Mouse (Mus musculus): ENCODE data around the gene Rhbdd3. TPM values are rescaled to one million over a fixed set of nuclear protein-coding genes. Genes with fewer than 3 reads are reported as not detected.
A peak's percentile ranks its signal among the peaks of the same experiment; 100 is the strongest.

The Rhbdd3 gene
- polyA plus RNA-seq, 1 experiment from 2014 or later, result 26.5 TPM

DNA sequence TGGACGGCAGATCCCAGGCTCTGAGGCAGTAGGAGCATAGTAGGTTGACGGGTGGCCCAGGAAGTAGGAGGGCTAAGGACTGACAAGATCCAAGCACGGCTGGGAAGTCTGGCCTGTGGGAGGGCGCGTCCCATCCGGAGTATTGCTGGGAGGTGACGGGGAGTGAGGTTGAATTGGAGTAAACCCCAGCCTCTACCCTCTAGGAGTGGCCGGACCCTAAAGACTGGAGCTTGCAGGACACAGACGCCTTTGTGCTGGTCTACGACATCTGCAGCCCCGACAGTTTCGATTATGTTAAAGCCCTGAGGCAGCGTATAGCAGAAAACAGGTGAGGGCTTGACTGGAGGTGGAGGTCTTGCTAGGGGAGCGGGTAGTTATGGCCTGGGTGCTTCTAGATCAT lies 39.5 kb upstream of the Rhbdd3 start:
- no peak overlapping the region for H3K27ac ChIP-seq (ENCODE audit: poor library complexity, severe bottlenecking)
- H3K9me3 ChIP-seq (replicated peaks), result no peaks in the 10 kb centered on the region
- no peak overlapping the region for H3K4me2 ChIP-seq
- H3K4me3 ChIP-seq, result peak overlapping the region; percentile 8
- H3K27me3 ChIP-seq (replicated peaks), result peaks cover 91% of the 10 kb centered on the region
- WGBS, result 29% methylated on average over 14 of the region's 14 CpGs
- ATAC-seq (ENCODE audit: insufficient number of reproducible peaks, low FRiP score), result no peak
- peaks cover 63% of the 10 kb centered on the region for H3K4me1 ChIP-seq (replicated peaks)
- H3K9ac ChIP-seq, result no peak overlapping the region
- H3K36me3 ChIP-seq, result 0 out of 2 replicates have a peak, but pooled peaks cover 8% of the 10 kb centered on the region

GRCm38 (mm10) chr11:5059704-5060156 lies 39.0 kb upstream of the Rhbdd3 start:
- Histone ChIP-seq H3K36me3 (0 out of 2 replicates have a peak, but pooled peaks cover 8% of the 10 kb centered on the region), H3K4me1 (replicated peaks) (peaks cover 68% of the 10 kb centered on the region), H3K4me2 (no peak overlapping the region), H3K27ac (ENCODE audit: poor library complexity, severe bottlenecking) (no peak overlapping the region), H3K9me3 (replicated peaks) (no peaks in the 10 kb centered on the region), H3K27me3 (replicated peaks) (peaks cover 91% of the 10 kb centered on the region), H3K9ac (no peak overlapping the region), H3K4me3 (peak overlapping the region; percentile 8; the same call in 1 of the 2 replicates)
- WGBS, result 12% methylated on average over 27 of the region's 27 CpGs
- ATAC-seq (ENCODE audit: insufficient number of reproducible peaks, low FRiP score), result no peak

- Histone ChIP-seq H3K27me3 (replicated peaks) (peaks cover 82% of the 10 kb centered on the region), H3K4me2 (peak overlapping the region; percentile 78), H3K4me1 (replicated peaks) (peaks cover 71% of the 10 kb centered on the region), H3K4me3 (peak overlapping the region; percentile 46), H3K9me3 (replicated peaks) (no peaks in the 10 kb centered on the region), H3K36me3 (0 out of 2 replicates have a peak, but pooled peaks cover 8% of the 10 kb centered on the region), H3K27ac (ENCODE audit: poor library complexity, severe bottlenecking) (no peak overlapping the region), H3K9ac (peak overlapping the region; percentile 60; the same call in 1 of the 2 replicates)
- WGBS, result 55% methylated on average over 28 of the region's 28 CpGs
- ATAC-seq (ENCODE audit: insufficient number of reproducible peaks, low FRiP score), result no peak
Observed at GRCm38 (mm10) chr11:5060756-5061412, 37.8 kb upstream of the Rhbdd3 start.

DNA sequence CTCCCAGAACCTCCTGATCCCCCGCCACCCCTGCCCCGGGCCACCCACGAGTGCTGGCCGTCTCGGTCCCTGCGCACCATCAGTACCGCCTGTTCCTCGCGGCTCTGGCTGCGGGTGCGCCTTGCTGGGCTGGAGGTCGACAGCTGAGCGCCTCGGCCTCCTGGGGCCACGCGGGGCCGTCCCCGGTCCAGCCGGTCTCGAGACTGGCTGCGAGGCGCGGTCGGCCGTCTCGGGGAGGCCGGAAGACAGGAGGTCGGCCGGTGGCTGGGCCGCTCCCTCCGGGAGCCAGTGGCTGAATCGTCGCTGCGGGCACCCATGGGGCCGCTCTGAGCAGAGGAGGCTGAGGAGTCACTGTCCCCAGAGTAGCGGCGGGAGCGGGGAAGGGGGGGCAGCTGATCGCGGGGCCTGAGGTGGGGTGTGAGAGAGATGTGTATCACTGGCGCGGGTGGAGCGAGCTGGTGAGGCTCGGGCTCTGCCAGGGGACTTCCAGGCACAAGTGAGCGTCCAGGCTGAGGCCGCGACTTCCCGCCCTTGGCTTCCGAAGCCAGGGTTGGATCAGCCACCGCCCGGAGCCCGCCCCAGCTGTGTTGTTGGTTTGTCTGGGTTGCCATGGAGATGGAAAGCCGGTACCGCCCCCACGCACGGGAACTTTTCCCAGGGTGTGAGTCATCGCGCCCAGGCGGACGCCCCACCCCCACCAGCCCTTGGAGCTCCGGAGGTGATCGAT lies 37.1 kb upstream of the Rhbdd3 start:
- Histone ChIP-seq H3K4me1 (replicated peaks) (peaks cover 68% of the 10 kb centered on the region), H3K4me2 (peak overlapping the region; percentile 78), H3K27ac (ENCODE audit: poor library complexity, severe bottlenecking) (no peak overlapping the region), H3K9ac (peak overlapping the region; percentile 60; the same call in 1 of the 2 replicates), H3K4me3 (peak overlapping the region; percentile 46), H3K9me3 (replicated peaks) (no peaks in the 10 kb centered on the region), H3K36me3 (0 out of 2 replicates have a peak, but pooled peaks cover 8% of the 10 kb centered on the region), H3K27me3 (replicated peaks) (peaks cover 75% of the 10 kb centered on the region)
- WGBS, result 3% methylated on average over 62 of the region's 62 CpGs
- peak; percentile 64 for ATAC-seq (ENCODE audit: insufficient number of reproducible peaks, low FRiP score)

- Histone ChIP-seq H3K9ac (peak overlapping the region; percentile 60; the same call in 1 of the 2 replicates), H3K36me3 (0 out of 2 replicates have a peak, but pooled peaks cover 8% of the 10 kb centered on the region), H3K27me3 (replicated peaks) (peaks cover 67% of the 10 kb centered on the region), H3K4me2 (peak overlapping the region; percentile 78), H3K4me3 (peak overlapping the region; percentile 46), H3K4me1 (replicated peaks) (peaks cover 68% of the 10 kb centered on the region), H3K27ac (ENCODE audit: poor library complexity, severe bottlenecking) (no peak overlapping the region), H3K9me3 (replicated peaks) (no peaks in the 10 kb centered on the region)
- no peak for ATAC-seq (ENCODE audit: insufficient number of reproducible peaks, low FRiP score)
- WGBS, result 24% methylated on average over 13 of the region's 13 CpGs
Observed at GRCm38 (mm10) chr11:5062326-5062725, 36.4 kb upstream of the Rhbdd3 start.

- no peak for ATAC-seq (ENCODE audit: insufficient number of reproducible peaks, low FRiP score)
- H3K9ac ChIP-seq, result no peak overlapping the region
- peaks cover 64% of the 10 kb centered on the region for H3K4me1 ChIP-seq (replicated peaks)
- 74% methylated on average over 13 of the region's 13 CpGs for WGBS
- H3K27me3 ChIP-seq (replicated peaks), result peaks cover 61% of the 10 kb centered on the region
- 0 out of 2 replicates have a peak overlapping the region, but pooled peaks have one; percentile 78 for H3K4me2 ChIP-seq
- no peak overlapping the region for H3K4me3 ChIP-seq
- H3K36me3 ChIP-seq, result peaks cover 10% of the 10 kb centered on the region; the same call in 1 of the 2 replicates
- H3K27ac ChIP-seq (ENCODE audit: poor library complexity, severe bottlenecking), result no peak overlapping the region
- no peaks in the 10 kb centered on the region for H3K9me3 ChIP-seq (replicated peaks)
Observed at GRCm38 (mm10) chr11:5062860-5063505, 35.7 kb upstream of the Rhbdd3 start.

- Histone ChIP-seq H3K36me3 (peaks cover 17% of the 10 kb centered on the region), H3K27ac (ENCODE audit: poor library complexity, severe bottlenecking) (no peak overlapping the region), H3K4me3 (peak overlapping the region; percentile 87), H3K27me3 (replicated peaks) (peaks cover 53% of the 10 kb centered on the region), H3K4me1 (replicated peaks) (peaks cover 58% of the 10 kb centered on the region), H3K9me3 (replicated peaks) (no peaks in the 10 kb centered on the region), H3K4me2 (peak overlapping the region; percentile 97), H3K9ac (peak overlapping the region; percentile 88)
- 50% methylated on average over 31 of the region's 31 CpGs for WGBS
- no peak for ATAC-seq (ENCODE audit: insufficient number of reproducible peaks, low FRiP score)
Observed at GRCm38 (mm10) chr11:5063561-5064281, 35.0 kb upstream of the Rhbdd3 start.

DNA sequence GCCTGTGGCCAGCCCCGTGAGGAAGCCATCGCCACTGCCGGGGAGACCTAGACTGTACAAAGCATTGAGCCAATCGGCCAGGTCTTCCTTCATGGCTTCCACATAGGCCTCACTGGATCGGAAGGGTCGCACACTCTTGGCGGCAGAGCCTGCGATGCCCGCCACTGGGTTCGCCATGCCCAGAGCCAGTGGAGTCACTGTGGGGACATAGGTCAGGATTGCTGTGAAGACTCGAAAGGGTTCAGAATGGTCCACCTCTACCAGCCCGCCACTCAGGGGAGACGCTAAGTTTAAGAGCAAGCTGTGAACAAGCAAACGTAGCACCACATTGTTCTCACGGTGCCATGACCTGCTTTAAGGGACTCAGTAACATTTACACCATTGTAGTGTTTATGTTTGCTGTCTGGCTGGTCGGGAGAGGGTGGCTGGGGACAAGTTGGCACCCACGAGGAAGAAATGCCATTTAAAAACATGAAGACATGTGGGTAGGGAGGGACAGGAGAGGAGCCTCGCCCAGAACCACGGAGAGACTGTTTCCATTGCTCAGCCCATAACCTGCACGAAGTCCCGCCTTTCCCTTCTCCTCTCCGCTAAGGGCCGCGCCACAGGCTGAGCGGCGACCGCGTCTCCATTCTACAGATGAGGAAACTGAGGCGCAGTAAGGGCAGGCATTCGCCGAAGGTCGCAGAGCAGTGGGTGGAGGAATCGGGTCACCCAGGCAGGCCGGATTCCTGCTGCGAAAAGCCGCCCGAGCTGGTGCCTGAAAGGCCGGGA lies 34.3 kb upstream of the Rhbdd3 start:
- no peaks in the 10 kb centered on the region for H3K9me3 ChIP-seq (replicated peaks)
- H3K27ac ChIP-seq (ENCODE audit: poor library complexity, severe bottlenecking), result no peak overlapping the region
- peaks cover 25% of the 10 kb centered on the region for H3K36me3 ChIP-seq
- H3K27me3 ChIP-seq (replicated peaks), result peaks cover 46% of the 10 kb centered on the region
- H3K4me2 ChIP-seq, result peak overlapping the region; percentile 97
- peak overlapping the region; percentile 88 for H3K9ac ChIP-seq
- peak overlapping the region; percentile 87 for H3K4me3 ChIP-seq
- H3K4me1 ChIP-seq (replicated peaks), result peaks cover 51% of the 10 kb centered on the region
- ATAC-seq (ENCODE audit: insufficient number of reproducible peaks, low FRiP score), result no peak
- 14% methylated on average over 38 of the region's 38 CpGs for WGBS

DNA sequence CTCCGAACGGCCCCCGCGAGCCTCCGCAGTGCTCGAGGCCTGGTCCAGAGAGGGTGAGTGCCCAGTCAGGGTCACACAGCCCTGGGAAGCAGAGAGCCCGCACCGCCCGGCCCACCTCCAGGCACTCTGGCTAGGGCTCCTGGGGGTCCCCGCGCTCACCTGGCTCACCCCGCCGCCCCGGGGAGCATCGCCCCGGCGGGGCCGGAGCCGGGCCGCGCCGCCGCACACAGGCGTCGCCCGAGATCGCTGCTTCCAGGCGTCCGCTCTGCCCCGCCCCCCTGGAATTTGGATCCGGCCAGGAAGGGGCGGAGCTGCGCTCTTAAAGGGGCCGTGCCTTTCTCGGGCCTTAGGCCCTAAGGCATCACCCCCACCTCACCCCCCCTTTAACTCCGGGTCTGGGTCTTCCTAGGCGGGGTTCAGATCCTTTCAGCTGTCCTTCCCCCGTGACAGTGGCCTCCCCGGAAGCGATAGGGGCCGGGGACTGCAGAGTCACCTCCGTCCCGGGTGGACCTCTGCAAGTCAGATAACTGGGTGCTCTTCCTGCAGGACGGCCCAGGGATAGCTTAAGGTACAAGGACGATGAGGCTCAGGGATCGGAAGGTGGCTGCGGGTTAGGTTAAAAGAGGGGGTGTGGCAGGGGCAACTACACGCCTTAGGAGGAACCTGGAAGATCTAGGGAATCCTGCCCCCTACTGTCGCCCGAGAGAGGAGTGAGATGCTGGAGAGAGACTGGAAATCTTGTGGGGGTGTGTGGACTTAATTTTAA lies 33.5 kb upstream of the Rhbdd3 start, which contains the start of gene Gas2l1:
Gas2l1 (minus strand) TSS at position 272 of the 766 bp plus-strand sequence.
- peak; percentile 89 for ATAC-seq (ENCODE audit: insufficient number of reproducible peaks, low FRiP score)
- Histone ChIP-seq H3K4me2 (peak within 1 kb of the TSS; percentile 97), H3K4me3 (peak within 1 kb of the TSS; percentile 87), H3K9ac (peak within 1 kb of the TSS; percentile 88), H3K36me3 (peaks cover 30% of the 10 kb centered on the region), H3K9me3 (replicated peaks) (no peaks in the 10 kb centered on the region), H3K27me3 (replicated peaks) (peaks cover 38% of the 10 kb centered on the region), H3K4me1 (replicated peaks) (peaks cover 46% of the 10 kb centered on the region), H3K27ac (ENCODE audit: poor library complexity, severe bottlenecking) (peak within 1 kb of the TSS; percentile 74)
- under 1% methylated on average over 48 of the region's 50 CpGs for WGBS

Measured in heart, embryonic 12.5 days (tissue).